Mouse (Mus musculus) olfactory bulb, adult 2 months (tissue): ENCODE data around the gene Pafah1b3. TPM values are rescaled to one million over a fixed set of nuclear protein-coding genes. Genes with fewer than 3 reads are reported as not detected.
"Not testable (repeated sequence)": the region's sequence is repeated elsewhere in the genome, so short reads cannot be mapped to it uniquely, and the experiment has no call there.

Source experiments
- H3K27ac ChIP-seq: fragments of 200-500 bp; 2 replicates; pipeline ENCODE4 v1.5.1; 2012; ENCODE audit warnings: low read depth, low read length; ENCODE audit not compliant: insufficient read depth
- H3K4me1 ChIP-seq: fragments of 200-500 bp; 2 replicates; pipeline ENCODE4 v1.6.1; 2012; ENCODE audit warnings: low read length; ENCODE audit not compliant: control insufficient read depth, insufficient read depth
- H3K4me3 ChIP-seq: fragments of 200-500 bp; 2 replicates; pipeline ENCODE4 v1.5.1; 2012; ENCODE audit warnings: mild to moderate bottlenecking, low read depth, low read length, moderate library complexity; ENCODE audit not compliant: insufficient read depth
- CTCF ChIP-seq: fragments of 200-500 bp; IDR thresholded peaks from 2 replicates; pipeline ENCODE4 v1.5.1; 2012; ENCODE audit warnings: low read depth, mild to moderate bottlenecking, low read length, moderate library complexity; ENCODE audit not compliant: insufficient read depth
- POLR2A ChIP-seq: fragments of 200-500 bp; IDR thresholded peaks from 2 replicates; pipeline ENCODE4 v1.6.1; 2012; ENCODE audit warnings: mild to moderate bottlenecking, low read depth, low read length, moderate library complexity; ENCODE audit not compliant: insufficient read depth
- WGBS: fragments of 180-500 bp; shearing (Covaris S2); methylation state at CpG from one replicate; pipeline ENCODE4 v1.1.7; 2018; 5-methylcytosine and 5-hydroxymethylcytosine counted together
- polyA plus RNA-seq: library from polyadenylated mRNA; stranded (reverse); fragments of >200 nt; gene quantifications from 2 replicates; pipeline ENCODE4 v1.2.4, GENCODE M21; 2012; ENCODE audit warnings: low replicate concordance; ENCODE audit not compliant: missing spikeins, insufficient read depth, insufficient read length

Gene Pafah1b3
- polyA plus RNA-seq, 1 experiment: not detected

DNA sequence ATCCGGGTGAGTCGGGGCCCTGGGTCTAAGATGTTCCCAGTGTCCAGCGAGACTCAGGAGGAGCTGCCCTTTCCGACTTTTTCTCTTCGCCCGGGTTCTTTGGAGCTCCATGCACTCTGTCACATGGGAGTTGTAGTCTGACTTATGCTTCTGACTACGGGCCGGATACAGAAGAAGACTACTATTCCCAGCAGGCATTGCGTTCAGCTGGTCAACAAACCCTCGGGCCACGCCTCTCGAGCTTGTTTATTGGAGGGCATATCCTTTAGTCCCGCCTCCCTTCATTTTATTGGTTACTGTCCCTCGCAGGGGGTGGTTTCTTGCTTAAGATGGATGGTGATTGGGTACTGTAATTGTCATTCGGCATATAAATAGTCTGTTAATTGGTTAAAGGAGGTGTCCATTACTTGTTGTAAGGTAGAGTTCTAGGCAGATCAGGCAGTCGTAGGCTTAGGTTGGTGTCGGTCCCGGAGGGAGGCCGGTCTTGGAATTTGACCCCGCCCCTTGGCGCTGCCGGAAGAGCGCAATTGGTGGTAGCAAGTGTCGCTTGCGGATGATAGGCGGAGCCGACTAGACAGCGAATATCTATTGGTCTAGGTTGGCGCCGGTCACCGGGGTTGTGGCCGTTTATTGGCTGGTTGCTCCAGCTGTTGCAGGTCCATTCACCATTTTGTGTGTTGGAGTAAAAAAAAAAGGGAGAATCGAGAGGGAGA, 29.9 kb downstream of the Pafah1b3 start:
- Histone ChIP-seq H3K27ac (peak overlapping the region; percentile 97), H3K4me3 (peak overlapping the region; percentile 76), H3K4me1 (peaks cover 40% of the 10 kb centered on the region)
- under 1% methylated on average over 33 of the region's 33 CpGs for WGBS
- no peak for TF ChIP-seq POLR2A
- no peak for TF ChIP-seq CTCF

DNA sequence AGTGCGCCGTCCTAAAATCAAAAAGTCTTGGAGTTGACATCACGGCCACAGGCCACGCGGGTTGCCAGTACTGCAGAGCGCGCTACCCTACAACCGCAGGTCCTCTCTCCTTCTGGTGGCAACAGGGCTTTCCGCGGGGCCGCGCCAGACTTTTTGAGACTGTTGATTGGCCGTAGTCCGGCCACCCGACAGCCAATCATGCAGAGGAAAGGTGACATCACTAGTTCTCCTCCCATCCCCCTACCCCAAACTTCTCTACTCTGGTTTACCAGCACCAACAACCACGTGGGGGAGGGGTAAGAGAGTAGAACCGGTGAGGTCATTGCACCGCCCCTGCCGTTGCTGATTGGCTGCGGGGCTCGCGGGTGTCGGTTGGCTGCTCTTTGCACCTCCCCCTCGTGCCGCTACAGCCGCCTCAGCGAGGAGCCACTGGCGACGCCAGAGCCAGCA, 30.5 kb downstream of the Pafah1b3 start, which contains the start of gene Cic:
Cic (plus strand) TSS at position 404 of the 450 bp plus-strand sequence.
- Histone ChIP-seq H3K4me3 (peak within 1 kb of the TSS; percentile 76), H3K4me1 (peaks cover 35% of the 10 kb centered on the region), H3K27ac (peak within 1 kb of the TSS; percentile 97)
- TF ChIP-seq CTCF: no peak
- TF ChIP-seq POLR2A: peak; percentile 45; the same call in 1 of the 2 replicates
- WGBS: under 1% methylated on average over 29 of the region's 29 CpGs

DNA sequence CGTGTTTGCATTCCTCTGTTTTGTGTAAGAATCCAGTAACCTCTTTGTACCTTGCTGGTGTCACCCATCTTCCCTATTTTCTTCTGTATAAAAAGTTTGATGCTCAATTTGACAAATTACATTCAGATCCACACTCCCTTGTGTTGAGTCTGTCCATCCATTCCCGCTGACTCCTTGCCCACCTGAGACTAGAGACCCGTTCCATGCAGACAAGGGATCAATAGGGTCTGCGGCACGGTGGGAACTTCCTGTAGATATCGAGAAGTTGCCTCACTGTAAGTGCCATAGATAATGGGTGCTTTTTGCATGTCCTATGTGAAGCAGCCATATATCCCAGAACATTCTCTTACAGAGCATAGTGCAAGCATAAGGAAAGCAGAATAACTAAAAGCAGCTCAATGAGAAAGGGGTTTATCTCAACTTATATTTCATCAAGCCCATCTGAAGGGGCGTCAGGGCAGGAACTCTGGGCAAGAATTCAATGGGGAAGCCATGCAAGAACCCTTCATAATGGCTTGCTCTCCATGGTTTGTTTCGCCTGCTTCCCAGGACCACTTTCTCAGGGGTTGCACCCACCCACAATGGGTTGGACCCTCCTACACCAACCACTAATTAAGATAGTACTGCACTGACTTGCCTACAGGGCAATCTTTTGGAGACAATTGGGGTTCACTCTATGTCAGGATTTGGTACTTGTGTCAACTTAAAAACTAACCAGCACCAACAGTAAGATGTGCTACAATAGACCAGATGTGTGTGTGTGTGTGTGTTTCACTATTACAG, 31.4 kb downstream of the Pafah1b3 start:
- peaks cover 28% of the 10 kb centered on the region for H3K4me1 ChIP-seq
- no peak for TF ChIP-seq CTCF
- no peak for TF ChIP-seq POLR2A
- WGBS: 91% methylated on average over 8 of the region's 8 CpGs
- no peak overlapping the region for H3K4me3 ChIP-seq
- H3K27ac ChIP-seq: no peak overlapping the region

DNA sequence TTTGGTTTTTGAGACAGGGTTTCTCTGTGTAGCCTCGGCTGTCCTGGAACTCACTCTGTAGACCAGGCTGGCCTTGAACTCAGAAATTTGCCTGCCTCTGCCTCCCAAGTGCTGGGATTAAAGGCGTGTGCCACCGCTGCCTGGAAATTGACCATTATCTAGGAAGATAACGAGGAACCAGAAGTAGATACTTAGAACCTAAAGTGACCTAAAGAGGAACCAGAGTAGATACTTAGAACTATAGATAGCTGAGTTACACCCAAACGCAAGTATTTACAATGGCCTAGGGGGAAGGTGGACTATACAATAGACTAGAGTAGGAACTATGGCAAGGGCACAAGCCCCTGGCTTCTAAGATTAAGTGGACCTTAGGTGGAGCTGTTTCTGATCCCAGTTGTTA, 32.0 kb downstream of the Pafah1b3 start:
- H3K27ac ChIP-seq, H3K4me3 ChIP-seq: not testable (repeated sequence)
- 92% methylated on average over 5 of the region's 5 CpGs for whole genome bisulfite sequencing
- peaks cover 22% of the 10 kb centered on the region for H3K4me1 ChIP-seq

DNA sequence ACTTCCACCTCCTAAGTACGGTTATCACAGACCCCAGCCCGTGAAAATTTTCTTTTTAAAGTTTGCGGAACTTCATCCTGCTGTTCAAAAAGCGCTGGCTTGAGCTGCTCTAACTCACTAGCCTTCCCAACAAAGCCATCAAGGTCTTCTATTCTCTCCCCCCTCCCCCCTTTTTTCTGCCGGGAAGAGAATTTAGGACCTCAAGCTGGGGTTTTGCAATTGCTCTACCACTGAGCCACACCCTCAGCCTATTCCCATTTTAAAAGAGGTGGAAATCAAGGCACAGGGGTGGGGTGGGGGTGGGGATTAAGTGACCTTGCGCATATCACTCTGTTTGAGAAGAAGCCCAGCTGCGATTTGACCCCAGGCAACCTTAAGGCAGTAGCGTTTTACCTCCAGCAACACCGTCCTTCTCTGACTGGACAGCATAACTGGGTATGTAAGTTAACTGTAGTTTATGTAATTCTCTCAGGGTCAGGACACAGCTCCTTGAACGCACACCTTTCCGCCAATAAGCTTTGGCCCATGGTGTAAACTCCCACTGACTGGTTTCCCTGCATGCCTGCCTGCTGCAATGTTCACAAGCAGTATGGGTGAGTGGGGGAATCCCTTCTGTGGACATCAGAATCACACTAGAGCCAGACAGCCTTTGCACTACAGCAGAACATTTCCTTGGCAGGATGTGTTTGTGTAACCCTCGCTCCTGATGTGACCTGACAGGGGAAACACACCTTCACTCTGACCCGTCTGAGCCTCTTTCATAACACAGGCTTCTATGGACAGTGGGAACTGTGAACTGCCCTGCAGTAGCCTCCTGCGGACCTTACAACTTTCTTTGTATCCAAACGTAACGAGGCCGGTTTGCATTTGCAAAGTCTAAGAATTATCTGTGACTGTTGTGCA, 33.6 kb downstream of the Pafah1b3 start:
- TF ChIP-seq CTCF (no peak), POLR2A (no peak)

DNA sequence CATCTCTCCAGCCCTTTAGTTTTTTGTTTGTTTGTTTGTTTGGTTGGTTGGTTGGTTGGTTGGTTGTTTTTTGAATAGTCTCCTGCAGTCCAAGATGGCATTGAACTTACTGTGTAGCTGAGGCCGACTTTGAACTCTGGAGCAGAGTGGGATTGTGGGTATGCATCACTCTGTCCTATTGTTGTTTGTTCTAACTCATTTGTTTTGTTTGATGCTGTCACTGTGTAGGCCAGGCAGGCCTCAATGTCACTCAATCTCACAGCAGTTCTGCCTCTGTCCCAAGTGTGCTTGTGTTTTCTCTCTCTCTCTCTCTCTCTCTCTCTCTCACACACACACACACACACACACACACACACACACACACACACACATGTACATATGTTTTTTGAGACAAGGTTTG, 35.9 kb downstream of the Pafah1b3 start:
- WGBS: 72% methylated on average over 1 of the region's 1 CpGs
- Histone ChIP-seq H3K27ac (no peak overlapping the region), H3K4me1 (peaks cover under 1% of the 10 kb centered on the region), H3K4me3 (no peak overlapping the region)
- no peak for TF ChIP-seq CTCF
- no peak for TF ChIP-seq POLR2A

More for the DNA sequence above, 33.6 kb downstream of the Pafah1b3 start:
- Histone ChIP-seq H3K4me3 (no peak overlapping the region), H3K4me1 (peaks cover 7% of the 10 kb centered on the region), H3K27ac (no peak overlapping the region)
- 58% methylated on average over 17 of the region's 17 CpGs for WGBS

DNA sequence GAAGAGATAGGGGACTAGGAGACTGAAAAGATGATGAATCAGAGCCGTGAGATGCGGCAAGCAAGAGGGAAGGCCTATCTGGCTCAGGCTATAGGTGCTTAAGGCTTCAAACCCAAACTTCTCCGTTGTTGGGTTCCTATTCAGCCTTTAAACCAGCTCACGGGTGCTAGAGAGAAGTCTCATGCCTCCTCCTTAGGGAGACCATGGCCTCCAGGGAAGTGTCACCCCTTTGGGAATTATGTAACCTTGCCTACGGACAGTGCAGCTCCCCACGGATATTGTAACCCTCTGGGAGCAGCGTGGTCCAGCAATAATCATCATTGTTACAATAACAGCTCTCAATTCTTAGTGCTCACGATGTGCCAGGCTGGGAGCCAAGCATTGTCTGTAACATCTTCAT, 46.0 kb downstream of the Pafah1b3 start:
- TF ChIP-seq CTCF: no peak
- no peak for TF ChIP-seq POLR2A
- H3K27ac ChIP-seq: peak overlapping the region; percentile 98
- H3K4me1 ChIP-seq: peaks cover 23% of the 10 kb centered on the region
- peak overlapping the region; percentile 46 for H3K4me3 ChIP-seq
- WGBS: 5% methylated on average over 8 of the region's 8 CpGs

DNA sequence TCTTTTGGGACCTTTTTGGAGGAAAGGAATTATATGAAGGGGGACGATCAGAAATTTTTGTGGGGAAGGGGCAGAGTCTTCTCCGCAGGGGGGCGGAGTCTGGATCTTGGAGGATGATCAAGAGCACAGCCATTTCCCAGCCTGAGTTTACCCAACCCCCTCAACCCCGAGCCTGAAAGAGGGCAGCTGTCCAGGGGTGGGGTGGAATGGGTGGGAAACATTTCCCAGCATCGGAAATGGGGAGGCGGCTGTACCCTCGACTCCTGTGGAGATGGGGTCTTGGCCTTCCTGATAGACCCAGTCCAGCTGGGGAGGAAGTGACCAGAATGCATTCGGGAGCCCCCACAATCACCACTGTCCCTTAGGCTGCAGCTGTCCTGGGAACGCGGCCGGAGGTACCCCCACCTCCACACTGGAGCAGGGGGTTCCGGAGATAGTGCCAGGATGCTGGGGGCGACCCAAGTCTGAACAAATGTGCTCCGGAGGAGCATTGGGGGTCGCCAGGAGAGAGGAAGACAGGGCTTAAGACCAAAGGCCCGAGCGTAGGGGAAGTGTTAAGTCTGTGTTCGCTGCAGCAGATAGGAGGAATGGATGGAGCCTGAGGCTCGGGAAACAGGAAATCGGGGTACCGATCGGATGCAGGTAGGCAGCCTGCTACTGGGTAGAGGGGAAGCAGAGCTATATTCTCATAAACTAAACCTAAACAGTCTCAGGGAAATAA, 46.6 kb downstream of the Pafah1b3 start:
- Histone ChIP-seq H3K4me1 (peaks cover 29% of the 10 kb centered on the region), H3K4me3 (peak overlapping the region; percentile 46), H3K27ac (peak overlapping the region; percentile 98)
- TF ChIP-seq POLR2A (no peak), CTCF (no peak)
- WGBS: under 1% methylated on average over 22 of the region's 22 CpGs
